Comparison of ENCODE assay signal across 9 mouse cellular contexts in the genomic region with DNA sequence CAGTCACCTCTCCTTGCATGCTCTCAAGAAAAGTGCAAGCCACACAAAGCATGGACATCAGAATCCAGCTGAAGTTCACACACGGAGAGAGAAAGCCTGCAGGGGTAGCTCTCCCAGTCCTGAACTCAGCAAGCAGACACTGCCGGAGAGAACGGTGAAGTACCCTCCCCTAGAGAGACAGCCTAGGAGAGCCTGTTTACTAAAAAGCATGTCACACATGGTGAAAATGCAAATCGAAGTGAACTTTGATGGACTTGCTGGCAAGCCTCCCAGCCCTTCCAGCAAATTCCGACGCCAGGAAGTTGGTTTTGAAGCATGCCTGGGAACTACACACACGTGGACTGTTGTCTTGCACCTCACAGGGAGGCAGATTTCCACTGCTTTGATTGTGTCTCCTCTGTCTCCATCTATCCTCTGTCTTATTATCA. TPM values are rescaled to one million over a fixed set of nuclear protein-coding genes. Genes with fewer than 3 reads are reported as not detected.
DNase-seq lines count a peak whose midpoint lies in the region; ATAC-seq and TF ChIP-seq lines count a peak whose summit lies in the region.
"Had no signal": no experiment of that assay in that cellular context is flagged by ENCODE, and none has a peak within 500 bp of the region (broad histone marks: within the 10 kb centered on the region; RNA-seq: fewer than 3 reads in every experiment).

No protein-coding gene starts in this region.

- in situ Hi-C loops in CH12.LX (cut with MboI; ENCODE audit: low pct_ligation_motif_present, low pct_unique_long_range_greater_than_20kb, low sequenced_read_pairs), result no loop called here

- dilution Hi-C loops in CH12.LX (cut with MboI; ENCODE audit: extremely low pct_ligation_motif_present, extremely low pct_unique_long_range_greater_than_20kb, low sequenced_read_pairs), result no loop called here

- peaks cover 24 to 70% of the 10 kb centered on the region in 2 experiments for H3K4me1 ChIP-seq in CH12.LX (ENCODE audit: control insufficient read depth in 1 of 2, insufficient read depth in 2 of 2)

- H3K36me3 ChIP-seq in CH12.LX (replicated peaks in 1 of 2; ENCODE audit: control insufficient read depth in 1 of 2, insufficient read depth in 1 of 2, low read length in 1 of 2), result no peaks in the 10 kb centered on the region

- peaks cover 2% of the 10 kb centered on the region for H3K9me3 ChIP-seq in CH12.LX (replicated peaks; ENCODE audit: low read length)

- TF ChIP-seq POLR2A in CH12.LX (IDR thresholded peaks at IDR 0.05; ENCODE audit: low read depth, low read length), result no peak

- TF ChIP-seq CTCF in CH12.LX (conservative IDR thresholded peaks at IDR 0.05 in 1 of 2, IDR thresholded peaks at IDR 0.05 in 1 of 2; ENCODE audit: low read depth in 2 of 2, low read length in 2 of 2), result 0 out of 4 replicates have a peak, but pooled peaks of 1 of the 2 experiments have one; percentile 3

- no peak overlapping the region for H3K9ac ChIP-seq in CH12.LX (ENCODE audit: insufficient read depth, low read depth)

- H3K27ac ChIP-seq in CH12.LX (ENCODE audit: insufficient read depth, low read depth), result peak overlapping the region; percentile 62

- H3K79me2 ChIP-seq in CH12.LX (replicated peaks; ENCODE audit: control insufficient read depth, extremely low read depth, insufficient read depth, poor library complexity, severe bottlenecking), result no peaks in the 10 kb centered on the region

- TF ChIP-seq EP300 in CH12.LX (IDR thresholded peaks at IDR 0.05; ENCODE audit: low read length), result no peak; the same call in 1 of the 2 replicates

- H3K27me3 ChIP-seq in CH12.LX (replicated peaks), result no peaks in the 10 kb centered on the region

- DNase-seq in A20 (ENCODE audit: low read depth, low spot score), result peak; percentile 66
- no peak for DNase-seq in CH12.LX (ENCODE audit: extremely low read depth)
- peak; percentile 33 for DNase-seq in heart, adult 8-10 months (ENCODE audit: low spot score)
- peak; percentile 86 for DNase-seq in kidney, postnatal 10 days
- DNase-seq in urinary bladder, postnatal 4 days (ENCODE audit: low spot score in 2 of 2), result no peak
- no peak for DNase-seq in layer of hippocampus, postnatal 14 days (ENCODE audit: low spot score in 2 of 2)
- DNase-seq in cerebellum, postnatal 36 days, result no peak
- DNase-seq: layer of hippocampus, postnatal 36 days had no signal

- H3K4me2 ChIP-seq in CH12.LX (ENCODE audit: insufficient read depth, low read depth, poor library complexity, severe bottlenecking), result peak overlapping the region; percentile 74

- H3K4me3 ChIP-seq in CH12.LX (replicated peaks in 1 of 3; ENCODE audit: low read depth in 2 of 3, low read length in 2 of 3, poor library complexity in 1 of 3), result no peak overlapping the region

- no peak for ATAC-seq in activated CD4-positive, CD25-positive, alpha-beta regulatory T cell, adult 4 months

- TF ChIP-seq RAD21 in CH12.LX (IDR thresholded peaks at IDR 0.05; ENCODE audit: low read depth, low read length), result no peak; the same call in none of the 2 replicates

TF ChIP-seq in CH12.LX, 34 proteins besides CTCF, POLR2A, EP300 and RAD21:
- TF ChIP-seq CHD2 (IDR thresholded peaks at IDR 0.05; ENCODE audit: low read length) (no peak), RCOR1 (conservative IDR thresholded peaks at IDR 0.05; ENCODE audit: low read depth, low read length) (no peak), ZNF384 (IDR thresholded peaks at IDR 0.05; ENCODE audit: low read depth, low read length) (no peak), JUN (IDR thresholded peaks at IDR 0.05; ENCODE audit: insufficient read depth, low read depth, low read length) (no peak), ZC3H11A (IDR thresholded peaks at IDR 0.05; ENCODE audit: low read depth, low read length) (no peak), MAX (IDR thresholded peaks at IDR 0.05; ENCODE audit: low read length) (peak; percentile 76), PAX5 (IDR thresholded peaks at IDR 0.05; ENCODE audit: low read length) (no peak), KAT2A (IDR thresholded peaks at IDR 0.05; ENCODE audit: insufficient replicate concordance, low read length) (no peak), TCF12 (IDR thresholded peaks at IDR 0.05; ENCODE audit: low read depth, low read length) (peak; percentile 40; the same call in 1 of the 2 replicates), IRF4 (IDR thresholded peaks at IDR 0.05; ENCODE audit: low read depth, low read length) (0 out of 2 replicates have a peak, but pooled peaks have one; percentile 26), USF2 (conservative IDR thresholded peaks at IDR 0.05; ENCODE audit: low read depth, low read length) (no peak), POLR2AphosphoS2 (IDR thresholded peaks at IDR 0.05; ENCODE audit: low read depth, low read length) (no peak), JUND (conservative IDR thresholded peaks at IDR 0.05; ENCODE audit: low read depth, low read length) (no peak), ELF1 (IDR thresholded peaks at IDR 0.05; ENCODE audit: low read depth, low read length) (no peak), HCFC1 (IDR thresholded peaks at IDR 0.05; ENCODE audit: low read depth, low read length) (no peak), NELFE (IDR thresholded peaks at IDR 0.05; ENCODE audit: low read depth, low read length) (peak; percentile 43; the same call in 1 of the 2 replicates), USF1 (IDR thresholded peaks at IDR 0.05; ENCODE audit: low read depth, low read length) (no peak), MXI1 (IDR thresholded peaks at IDR 0.05; ENCODE audit: low read depth, low read length) (peak; percentile 52; the same call in 1 of the 2 replicates), ZKSCAN1 (IDR thresholded peaks at IDR 0.05; ENCODE audit: borderline replicate concordance, low read depth, low read length) (no peak), SMC3 (IDR thresholded peaks at IDR 0.05; ENCODE audit: low read depth, low read length) (peak; percentile 17; the same call in 1 of the 2 replicates), GABPA (IDR thresholded peaks at IDR 0.05; ENCODE audit: insufficient replicate concordance, low read depth, low read length) (no peak), MAFK (IDR thresholded peaks at IDR 0.05; ENCODE audit: insufficient replicate concordance, low read length) (no peak), TBP (conservative IDR thresholded peaks at IDR 0.05; ENCODE audit: low read depth, low read length) (no peak), BHLHE40 (IDR thresholded peaks at IDR 0.05; ENCODE audit: low read depth, low read length) (no peak), UBTF (IDR thresholded peaks at IDR 0.05; ENCODE audit: low read depth, low read length) (no peak), MAZ (IDR thresholded peaks at IDR 0.05; ENCODE audit: low read depth, low read length) (0 out of 2 replicates have a peak, but pooled peaks have one; percentile 16), ETS1 (conservative IDR thresholded peaks at IDR 0.05; ENCODE audit: low read depth, low read length) (peak; percentile 32; the same call in 1 of the 2 replicates), E2F4 (IDR thresholded peaks at IDR 0.05; ENCODE audit: insufficient replicate concordance, low read depth, low read length) (no peak), MEF2A (IDR thresholded peaks at IDR 0.05; ENCODE audit: borderline replicate concordance, low read depth, low read length) (no peak), CHD1 (IDR thresholded peaks at IDR 0.05; ENCODE audit: low read depth, low read length) (peak; percentile 63; the same call in 1 of the 2 replicates), NRF1 (IDR thresholded peaks at IDR 0.05; ENCODE audit: low read depth, low read length) (no peak), ZMIZ1 (IDR thresholded peaks at IDR 0.05; ENCODE audit: low read depth, low read length) (peak; percentile 61; the same call in 1 of the 2 replicates), MYC (IDR thresholded peaks at IDR 0.05; ENCODE audit: low read depth, low read length) (no peak), SIN3A (IDR thresholded peaks at IDR 0.05; ENCODE audit: low read length) (peak; percentile 65)

RNA-seq across cellular contexts. Expression of gene Irf2bp2, which starts 7.0 kb away (rescaled TPM):
- 20.2 and 28.6 TPM in 2 replicates for total RNA-seq in CH12.LX (2012; rRNA removed)
- 30.3 and 31.2 TPM in 2 replicates for total RNA-seq in CH12.LX (2014; rRNA removed)
- polyA plus RNA-seq in CH12.LX (2012; ENCODE audit: insufficient read length, low read depth), result 17.8 and 19.9 TPM in 2 replicates
- 10 to 100 TPM; 41.8 to 60.9 (median 50.3) TPM for total RNA-seq in heart, adult 8-10 months (2022)
- 10 to 100 TPM; 17.8 to 22.2 TPM for polyA plus RNA-seq in activated CD4-positive, CD25-positive, alpha-beta regulatory T cell, adult 4 months (2017; shearing (Covaris generic))
- 10 to 100 TPM; 57.1 to 61.7 TPM for total RNA-seq in layer of hippocampus, postnatal 14 days (2021)

Comparison
In these comparisons a context has a peak if more than half of its experiments do, and no peak if none do; other contexts are left out.
1. DNase-seq: peak in A20 (single experiment), heart, adult 8-10 months (single experiment) and kidney, postnatal 10 days (single experiment); none in CH12.LX (single experiment), urinary bladder, postnatal 4 days (0 of 2), layer of hippocampus, postnatal 14 days (0 of 2) and cerebellum, postnatal 36 days (0 of 2).